Mouse (Mus musculus): ENCODE measurements around the gene Mogs.

DNA sequence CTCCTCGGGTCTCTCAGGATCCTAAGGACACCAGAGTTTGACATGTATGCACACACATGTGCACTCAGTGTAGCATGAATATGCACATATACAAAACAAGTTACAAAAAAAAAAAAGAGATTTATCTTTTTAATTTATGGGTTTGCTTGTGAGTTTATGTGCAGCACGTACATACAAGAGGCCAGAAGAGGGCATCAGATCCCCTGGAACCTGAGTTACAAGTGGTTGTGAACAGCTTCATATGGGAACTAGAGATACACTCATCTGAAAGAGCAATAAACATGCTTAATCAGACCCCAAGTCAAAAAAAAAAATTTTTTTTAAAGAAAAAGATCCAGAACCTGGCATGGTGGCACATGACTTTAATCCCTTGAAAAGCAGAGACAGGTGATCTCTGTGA lies 40.3 kb upstream of the Mogs start:
- no peak for TF ChIP-seq CTCF (IDR thresholded peaks at IDR 0.05; ENCODE audit: extremely low read depth, insufficient read length, insufficient replicate concordance, low read depth, low read length)
- no peak for TF ChIP-seq POLR2A (IDR thresholded peaks at IDR 0.05; ENCODE audit: low read depth, low read length)
